Mouse (Mus musculus) CH12.LX (cell line): ENCODE measurements around the gene Mgll. TPM values are rescaled to one million over a fixed set of nuclear protein-coding genes. Genes with fewer than 3 reads are reported as not detected.

Experiments used
- DNase-seq: peaks from one replicate; pipeline ENCODE4 v3.0.0-alpha.2; 2013; ENCODE audit errors: extremely low read depth
- H3K27ac ChIP-seq: 2 replicates; pipeline ENCODE4 v1.5.1; 2012; ENCODE audit warnings: low read depth, mild to moderate bottlenecking, control low read depth, moderate library complexity; ENCODE audit not compliant: insufficient read depth
- H3K27me3 ChIP-seq: replicated peaks from 2 replicates; pipeline ENCODE3; 2012; ENCODE audit warnings: inconsistent platforms
- H3K36me3 ChIP-seq, 2 experiments: replicated peaks in 1 of 2; 2 replicates each; pipeline versions ENCODE3 to v1.6.1; 2012; ENCODE audit warnings: inconsistent platforms in 1 of 2, low read length in 1 of 2, mild to moderate bottlenecking in 1 of 2, mixed read lengths in 1 of 2, moderate library complexity in 1 of 2; ENCODE audit not compliant: control insufficient read depth in 1 of 2, insufficient read depth in 1 of 2
- H3K4me1 ChIP-seq, 2 experiments: 2 replicates each; pipeline ENCODE4 v1.6.1; 2012; ENCODE audit warnings: inconsistent platforms in 1 of 2, moderate library complexity in 1 of 2; ENCODE audit not compliant: insufficient read depth in 2 of 2, control insufficient read depth in 1 of 2
- H3K4me2 ChIP-seq: 2 replicates; pipeline ENCODE4 v1.6.1; 2012; ENCODE audit warnings: low read depth, mild to moderate bottlenecking, control low read depth; ENCODE audit not compliant: poor library complexity, insufficient read depth, severe bottlenecking
- H3K4me3 ChIP-seq, 3 experiments: fragments of 150-350 bp in 1 of 3; sonication (generic) in 1 of 3; replicated peaks in 1 of 3; 2 replicates each; pipeline versions ENCODE3 to v1.5.1; 2011 to 2012; ENCODE audit warnings: low read depth in 2 of 3, low read length in 2 of 3, mild to moderate bottlenecking in 2 of 3, moderate library complexity in 2 of 3, control low read depth in 1 of 3, improper control_type of control experiment in 1 of 3, inconsistent platforms in 1 of 3, mixed read lengths in 1 of 3; ENCODE audit not compliant: poor library complexity in 1 of 3
- H3K79me2 ChIP-seq: replicated peaks from 2 replicates; pipeline ENCODE4 v1.6.1; 2012; ENCODE audit warnings: mild to moderate bottlenecking, moderate library complexity; ENCODE audit not compliant: control insufficient read depth, poor library complexity, insufficient read depth, severe bottlenecking; ENCODE audit errors: extremely low read depth
- H3K9ac ChIP-seq: 2 replicates; pipeline ENCODE4 v1.6.1; 2012; ENCODE audit warnings: low read depth, mild to moderate bottlenecking, control low read depth, moderate library complexity; ENCODE audit not compliant: insufficient read depth
- H3K9me3 ChIP-seq: replicated peaks from 2 replicates; pipeline ENCODE3; 2012; ENCODE audit warnings: low read length, inconsistent platforms, mixed read lengths
- CHD1 ChIP-seq: IDR thresholded peaks from 2 replicates; pipeline ENCODE4 v1.6.1; 2012; ENCODE audit warnings: low read depth, low read length, improper control_type of control experiment, inconsistent platforms
- CHD2 ChIP-seq: IDR thresholded peaks from 2 replicates; pipeline ENCODE4 v1.6.1; 2011; ENCODE audit warnings: low read length, improper control_type of control experiment
- CTCF ChIP-seq, 2 experiments: IDR thresholded peaks in 1 of 2; conservative IDR thresholded peaks in 1 of 2; 2 replicates each; pipeline ENCODE4 v1.5.1; 2011 to 2012; ENCODE audit warnings: low read depth in 2 of 2, low read length in 2 of 2, improper control_type of control experiment in 1 of 2, inconsistent platforms in 1 of 2, mild to moderate bottlenecking in 1 of 2, moderate library complexity in 1 of 2
- E2F4 ChIP-seq: IDR thresholded peaks from 2 replicates; pipeline ENCODE4 v1.6.1; 2011; ENCODE audit warnings: low read depth, low read length, improper control_type of control experiment; ENCODE audit not compliant: insufficient replicate concordance
- IRF4 ChIP-seq: IDR thresholded peaks from 2 replicates; pipeline ENCODE4 v1.6.1; 2014; ENCODE audit warnings: low read depth, mild to moderate bottlenecking, inconsistent platforms, low read length, improper control_type of control experiment
- JUND ChIP-seq: conservative IDR thresholded peaks from 2 replicates; pipeline ENCODE4 v1.6.1; 2011; ENCODE audit warnings: low read depth, low read length, improper control_type of control experiment
- NELFE ChIP-seq: IDR thresholded peaks from 2 replicates; pipeline ENCODE4 v1.6.1; 2011; ENCODE audit warnings: low read depth, low read length, improper control_type of control experiment
- POLR2A ChIP-seq: IDR thresholded peaks from 2 replicates; pipeline ENCODE4 v1.6.1; 2011; ENCODE audit warnings: low read depth, mild to moderate bottlenecking, improper control_type of control experiment, low read length
- SMC3 ChIP-seq: IDR thresholded peaks from 2 replicates; pipeline ENCODE4 v1.6.1; 2011; ENCODE audit warnings: low read depth, low read length, improper control_type of control experiment
- TBP ChIP-seq: conservative IDR thresholded peaks from 2 replicates; pipeline ENCODE4 v1.6.1; 2011; ENCODE audit warnings: low read depth, low read length, improper control_type of control experiment
- TCF12 ChIP-seq: IDR thresholded peaks from 2 replicates; pipeline ENCODE4 v1.6.1; 2014; ENCODE audit warnings: low read depth, mild to moderate bottlenecking, inconsistent platforms, low read length, improper control_type of control experiment
- ZC3H11A ChIP-seq: IDR thresholded peaks from 2 replicates; pipeline ENCODE4 v1.6.1; 2012; ENCODE audit warnings: low read depth, mild to moderate bottlenecking, inconsistent platforms, low read length, improper control_type of control experiment
- ZNF384 ChIP-seq: IDR thresholded peaks from 2 replicates; pipeline ENCODE4 v1.6.1; 2012; ENCODE audit warnings: low read depth, low read length, improper control_type of control experiment, inconsistent platforms
- dilution Hi-C: fragments of 300-500 bp; cut with MboI; formaldehyde crosslinking; loops from 2 replicates; pipeline ENCODE4 v1.14.3; 2020; ENCODE audit warnings: low sequenced_read_pairs; ENCODE audit not compliant: extremely low pct_unique_long_range_greater_than_20kb, extremely low pct_ligation_motif_present
- in situ Hi-C: fragments of 300-500 bp; cut with MboI; formaldehyde crosslinking; loops from 3 replicates; pipeline ENCODE4 v1.14.3; 2019; ENCODE audit warnings: low sequenced_read_pairs, low pct_ligation_motif_present, low pct_unique_long_range_greater_than_20kb, mixed read lengths
- polyA plus RNA-seq: library from polyadenylated mRNA; unstranded; fragments of >175 nt; gene quantifications from 2 replicates; pipeline ENCODE4 v1.2.1, GENCODE M21; 2012; ENCODE audit warnings: low read depth; ENCODE audit not compliant: insufficient read length
- total RNA-seq, 2 experiments: library from RNA; depleted of rRNA; stranded (reverse); fragments of 300-350 nt in 1 of 2; fragments of >200 nt in 1 of 2; gene quantifications; 2 replicates each; pipeline ENCODE4 v1.2.3; 2012 to 2014

Gene Mgll
- total and polyA plus RNA-seq, 3 experiments = 60.8 to 81.1 (median 76.5) TPM

DNA sequence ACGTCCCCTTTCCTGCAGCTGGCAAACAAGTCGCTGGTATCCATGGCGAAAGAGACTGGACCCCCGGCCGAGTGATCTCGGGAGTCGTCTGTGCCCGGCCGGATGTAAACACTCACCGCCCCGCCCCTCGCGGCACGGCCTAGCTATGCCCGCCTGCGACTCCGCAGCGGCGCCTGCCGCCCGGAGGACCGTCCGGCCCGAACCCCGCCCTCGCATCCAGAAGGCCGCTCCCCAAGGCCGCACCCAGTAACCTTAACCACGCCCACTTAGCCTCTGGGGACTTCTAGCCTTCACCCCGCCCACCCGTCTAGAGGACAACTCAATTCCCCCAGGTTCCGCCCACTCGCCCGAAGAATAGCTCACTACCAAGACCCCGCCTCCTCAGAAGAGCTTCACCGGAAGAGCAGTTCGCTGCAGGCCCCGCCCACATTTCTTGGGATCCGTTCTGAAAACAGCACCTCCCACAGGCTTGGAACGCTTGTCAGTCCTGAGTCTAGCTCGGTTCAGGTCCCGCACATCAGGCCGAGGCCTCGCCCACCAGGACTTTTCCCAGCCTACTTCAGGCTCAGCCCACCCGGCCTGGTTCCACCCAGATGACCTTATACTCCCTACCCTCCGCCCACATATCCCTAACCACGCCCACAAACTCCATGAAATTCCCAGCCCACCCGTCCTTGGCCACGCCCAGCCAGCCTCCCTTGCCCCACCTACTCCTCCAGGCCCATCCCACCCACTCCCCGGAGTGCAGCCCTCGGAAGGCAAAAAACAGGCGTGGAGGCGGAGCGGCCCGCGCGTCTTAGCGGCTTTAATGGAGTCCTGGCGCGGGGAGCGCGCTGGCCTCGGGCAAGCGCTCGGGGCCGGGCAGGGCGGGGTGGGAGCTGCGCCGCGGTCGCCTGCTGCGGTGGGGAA is 117.8 kb downstream of the Mgll start, which contains the start of gene Abtb1 (continued):
- TF ChIP-seq IRF4 (no peak; the same call in 1 of the 2 replicates), JUND (no peak), SMC3 (peak; percentile 29), TBP (no peak), CHD2 (no peak), ZC3H11A (no peak), POLR2A (peak; percentile 49), CTCF (conservative IDR thresholded peaks at IDR 0.05 in 1 of 2, IDR thresholded peaks at IDR 0.05 in 1 of 2; ENCODE audit: low read depth in 2 of 2, low read length in 2 of 2) (peak in 1 of 2 experiments; percentile 79; a peak in 2 of 4 replicates)

DNA sequence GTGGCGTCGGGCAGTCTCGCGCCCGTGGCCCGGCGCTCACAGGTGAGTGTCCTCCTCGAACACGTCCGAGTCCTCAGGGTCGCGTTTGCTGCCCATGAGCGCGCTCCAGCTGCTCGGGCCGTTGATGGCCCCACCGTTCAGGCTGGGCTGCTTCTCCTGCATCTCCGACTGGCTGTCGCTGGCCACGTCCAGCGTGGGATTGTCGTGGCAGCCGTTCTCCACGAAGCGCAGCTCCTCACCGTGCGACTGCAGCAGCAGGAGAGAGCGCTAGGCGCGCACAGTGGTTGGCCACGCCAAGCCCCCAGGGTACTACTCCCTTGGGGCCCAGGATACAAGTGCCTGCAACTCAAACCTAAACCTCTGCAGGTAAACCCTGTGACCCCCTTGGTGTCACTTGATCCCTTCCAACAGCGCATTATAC is 118.5 kb downstream of the Mgll start:
- TF ChIP-seq CHD1 (no peak), TCF12 (0 out of 2 replicates have a peak, but pooled peaks have one; percentile 14)
- H3K4me3 ChIP-seq = peak overlapping the region; percentile 63 to 90 (median 65)
- dilution Hi-C loops (no loop called here), in situ Hi-C loops (no loop called here)
- no peak for DNase-seq
- H3K9me3 ChIP-seq = no peaks in the 10 kb centered on the region
- peak overlapping the region; percentile 59 for H3K4me2 ChIP-seq
- H3K4me1 ChIP-seq = peaks cover 15 to 29% of the 10 kb centered on the region in 2 experiments
- H3K27ac ChIP-seq = no peak overlapping the region
- peaks cover 20 to 25% of the 10 kb centered on the region in 2 experiments for H3K36me3 ChIP-seq
- peak overlapping the region; percentile 53 for H3K9ac ChIP-seq
- H3K27me3 ChIP-seq = peaks cover 3% of the 10 kb centered on the region
- H3K79me2 ChIP-seq = peaks cover 2% of the 10 kb centered on the region; the same call in 1 of the 2 replicates

DNA sequence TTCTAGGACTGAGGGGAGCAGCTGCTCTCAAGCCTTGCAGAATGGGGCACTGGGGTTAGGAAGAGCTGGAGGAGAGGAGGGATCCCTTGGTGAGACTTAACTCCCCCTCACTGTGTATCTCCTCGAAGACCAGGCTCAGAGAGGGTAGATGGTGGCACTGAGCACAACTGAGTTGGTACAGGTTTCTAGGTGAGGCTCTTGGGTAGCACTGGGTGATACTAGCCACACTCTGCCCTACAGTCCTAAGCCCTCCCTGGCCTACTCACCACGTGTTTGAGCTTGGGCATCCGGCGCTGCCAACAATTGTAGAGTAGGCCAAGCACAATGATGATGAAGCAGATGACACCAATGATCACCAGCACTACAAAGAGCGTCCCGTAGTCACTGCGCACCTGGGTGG is 119.0 kb downstream of the Mgll start:
- Histone ChIP-seq H3K4me3 (no peak overlapping the region), H3K27me3 (peaks cover 3% of the 10 kb centered on the region), H3K4me2 (no peak overlapping the region), H3K9me3 (no peaks in the 10 kb centered on the region), H3K4me1 (peaks cover 15 to 29% of the 10 kb centered on the region in 2 experiments), H3K36me3 (peaks cover 15 to 20% of the 10 kb centered on the region in 2 experiments), H3K9ac (no peak overlapping the region), H3K27ac (no peak overlapping the region), H3K79me2 (peaks cover 2% of the 10 kb centered on the region; the same call in 1 of the 2 replicates)
- no peak for DNase-seq
- in situ Hi-C loops = no loop called here
- dilution Hi-C loops = no loop called here
- TF ChIP-seq E2F4 (no peak), ZNF384 (no peak), NELFE (no peak)
